Mouse (Mus musculus) bone marrow macrophage, adult 2 months (primary cell): ENCODE data around the gene Mill1. TPM values are rescaled to one million over a fixed set of nuclear protein-coding genes. Genes with fewer than 3 reads are reported as not detected.
"Not testable (repeated sequence)": the region's sequence is repeated elsewhere in the genome, so short reads cannot be mapped to it uniquely, and the experiment has no call there.

Experiments
- H3K27ac ChIP-seq: 2 replicates; pipeline ENCODE4 v1.5.1; 2012; ENCODE audit warnings: low read depth, low read length; ENCODE audit not compliant: insufficient read depth
- H3K4me1 ChIP-seq: 2 replicates; pipeline ENCODE4 v1.6.1; 2012; ENCODE audit warnings: low read length; ENCODE audit not compliant: control insufficient read depth, insufficient read depth
- H3K4me3 ChIP-seq: 2 replicates; pipeline ENCODE4 v1.5.1; 2012; ENCODE audit warnings: mild to moderate bottlenecking, low read length, moderate library complexity; ENCODE audit not compliant: insufficient read depth
- CTCF ChIP-seq: IDR thresholded peaks from 2 replicates; pipeline ENCODE4 v1.5.1; 2012; ENCODE audit warnings: low read depth, mild to moderate bottlenecking, low read length, moderate library complexity
- POLR2A ChIP-seq: IDR thresholded peaks from 2 replicates; pipeline ENCODE4 v1.6.1; 2012; ENCODE audit warnings: mild to moderate bottlenecking, low read depth, low read length, borderline replicate concordance
- polyA plus RNA-seq: library from polyadenylated mRNA; stranded (reverse); fragments of >200 nt; gene quantifications from 2 replicates; pipeline ENCODE4 v1.2.4, GENCODE M21; 2012; ENCODE audit not compliant: missing spikeins, insufficient read depth, insufficient read length

Mill1 gene
- not detected in 2 replicates for polyA plus RNA-seq

DNA sequence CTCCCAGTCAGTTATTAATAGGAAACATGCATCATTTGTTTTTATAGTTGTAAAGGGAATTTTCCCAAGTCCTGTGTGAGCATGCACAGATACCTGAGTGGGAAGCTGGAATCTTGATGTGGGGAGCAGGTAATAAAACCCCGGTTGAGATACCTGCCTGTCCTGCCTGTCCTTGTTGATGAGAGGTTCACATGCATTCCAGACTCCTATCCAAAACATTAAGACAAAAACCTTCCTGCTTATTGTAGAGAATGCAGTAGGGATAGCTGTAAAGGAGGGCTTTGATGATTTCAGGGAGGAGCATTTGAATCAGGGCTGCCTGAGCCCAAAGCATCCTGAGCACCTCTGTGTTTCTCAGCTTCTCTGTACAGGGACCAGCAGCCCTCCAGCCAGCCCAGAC, at the start of gene Mill1:
TSS of gene Mill1 (plus strand) at position 301 of the 400 bp plus-strand sequence.
- H3K4me1 ChIP-seq: no peaks in the 10 kb centered on the region
- H3K4me3 ChIP-seq: no peak within 1 kb of the TSS
- no peak within 1 kb of the TSS for H3K27ac ChIP-seq
- TF ChIP-seq CTCF: no peak

GRCm38 (mm10) chr7:18210938-18211337, 34.2 kb upstream of the Mill1 start:
- H3K27ac ChIP-seq: no peak overlapping the region
- no peak overlapping the region for H3K4me3 ChIP-seq
- H3K4me1 ChIP-seq: no peaks in the 10 kb centered on the region
- TF ChIP-seq POLR2A: no peak
- no peak for TF ChIP-seq CTCF

- H3K4me3 ChIP-seq: no peak overlapping the region
- H3K4me1 ChIP-seq: no peaks in the 10 kb centered on the region
- H3K27ac ChIP-seq: no peak overlapping the region
- no peak for TF ChIP-seq POLR2A
- no peak for TF ChIP-seq CTCF
These were observed 30.4 kb upstream of the Mill1 start for GRCm38 (mm10) chr7:18214699-18215098.

DNA sequence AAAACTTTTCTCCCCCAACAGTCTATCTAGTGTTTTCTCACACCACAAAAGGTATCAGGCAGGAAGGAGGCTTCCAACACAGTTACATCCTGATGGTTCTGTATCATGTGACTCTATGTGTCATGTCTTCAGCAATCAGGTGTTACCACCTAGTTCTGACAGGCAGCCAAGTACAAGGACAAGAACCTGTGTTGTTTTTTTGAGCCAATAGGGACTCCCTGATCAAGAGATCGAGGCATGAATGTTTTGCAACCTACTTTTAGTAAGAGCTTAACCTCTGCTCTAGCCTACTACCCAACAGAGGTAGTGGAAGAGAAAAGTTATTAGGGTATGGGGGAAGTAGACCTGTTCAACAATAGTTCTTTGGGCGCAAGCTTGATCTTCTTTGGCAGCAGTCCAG, 6.6 kb upstream of the Mill1 start:
- Histone ChIP-seq H3K4me1 (no peaks in the 10 kb centered on the region), H3K27ac (no peak overlapping the region), H3K4me3 (no peak overlapping the region)
- TF ChIP-seq POLR2A (no peak), CTCF (no peak)

DNA sequence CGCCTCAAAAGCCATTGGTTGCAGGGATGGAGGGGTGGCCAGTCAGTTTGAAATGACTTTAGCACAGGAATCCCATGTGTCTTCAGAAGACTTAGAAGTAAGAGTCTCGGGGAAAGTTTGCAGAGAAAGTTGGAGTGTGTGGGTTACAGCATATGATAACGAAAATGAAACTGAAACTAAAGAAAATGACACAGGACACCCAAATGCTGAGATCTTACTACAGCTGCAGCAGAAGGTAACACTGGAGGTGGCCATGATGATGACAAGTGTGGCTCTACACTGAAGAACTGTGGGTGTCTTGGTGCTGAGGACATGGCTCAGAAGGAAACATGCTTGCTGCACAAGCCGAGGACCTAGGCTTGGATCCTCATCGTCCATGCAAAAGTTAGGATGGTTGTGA, 3.9 kb upstream of the Mill1 start:
- TF ChIP-seq CTCF (no peak), POLR2A (no peak)
- H3K4me1 ChIP-seq: no peaks in the 10 kb centered on the region
- no peak overlapping the region for H3K4me3 ChIP-seq
- no peak overlapping the region for H3K27ac ChIP-seq

DNA sequence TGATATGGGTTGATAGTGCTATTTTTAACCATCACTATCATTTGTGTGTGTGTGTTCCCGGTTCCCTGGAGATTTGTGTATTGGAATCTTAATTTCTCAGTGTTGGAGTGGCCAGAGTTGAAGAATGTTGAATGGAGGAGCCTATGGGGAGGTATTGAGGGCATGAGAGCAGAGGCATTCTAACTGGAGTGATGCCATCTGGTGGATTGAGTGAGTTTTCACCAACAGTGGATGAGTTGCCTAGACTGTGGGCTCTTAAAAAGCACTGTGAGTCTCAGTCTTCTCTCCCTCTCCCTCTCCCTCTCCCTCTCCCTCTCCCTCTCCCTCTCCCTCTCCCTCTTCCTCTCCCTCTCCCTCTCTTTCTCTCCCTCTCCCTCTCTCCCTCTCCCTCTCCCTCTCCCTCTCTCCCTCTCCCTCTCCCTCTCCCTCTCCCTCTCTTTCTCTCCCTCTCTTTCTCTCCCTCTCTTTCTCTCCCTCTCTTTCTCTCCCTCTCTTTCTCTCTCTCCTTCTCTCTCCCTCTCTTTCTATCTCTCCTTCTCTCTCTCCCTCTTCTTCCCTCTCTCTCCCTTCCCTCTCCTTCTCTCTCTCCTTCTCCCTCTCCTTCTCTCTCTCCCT, 1.1 kb upstream of the Mill1 start:
- not testable (repeated sequence) for H3K27ac ChIP-seq, H3K4me3 ChIP-seq, H3K4me1 ChIP-seq

- Histone ChIP-seq H3K4me3 (no peak overlapping the region), H3K27ac (no peak overlapping the region), H3K4me1 (no peaks in the 10 kb centered on the region)
- TF ChIP-seq POLR2A: no peak
- TF ChIP-seq CTCF: no peak
These were observed 15.1 kb downstream of the Mill1 start for GRCm38 (mm10) chr7:18260219-18260618.

GRCm38 (mm10) chr7:18265089-18265488, 19.9 kb downstream of the Mill1 start:
- Histone ChIP-seq H3K27ac (no peak overlapping the region), H3K4me3 (no peak overlapping the region), H3K4me1 (no peaks in the 10 kb centered on the region)
- no peak for TF ChIP-seq CTCF
- no peak for TF ChIP-seq POLR2A

Other genes with a start within 250 kb of the Mill1 start
- gene Ceacam13, start 235.5 kb upstream of the Mill1 start, polyA plus RNA-seq: not detected in 2 replicates
- gene Ceacam12, start 179.4 kb upstream of the Mill1 start, polyA plus RNA-seq: not detected in 2 replicates
- gene Igfl3, start 68.9 kb upstream of the Mill1 start, polyA plus RNA-seq: not detected in 2 replicates
- gene Psg18, start 109.7 kb downstream of the Mill1 start, polyA plus RNA-seq: not detected in 2 replicates
- gene Psg28, start 186.7 kb downstream of the Mill1 start, polyA plus RNA-seq: 0.41 TPM in 1 of 2 replicates, not detected in the other
- gene Psg26, start 238.8 kb downstream of the Mill1 start, polyA plus RNA-seq: not detected in 2 replicates